Mouse (Mus musculus) left cerebral cortex, postnatal 36 days (tissue): Measurements from ENCODE around the gene Gm20604. TPM values are rescaled to one million over a fixed set of nuclear protein-coding genes. Genes with fewer than 3 reads are reported as not detected.

Experiments
- DNase-seq, 2 experiments: peaks; one replicate each; pipeline ENCODE4 v3.0.0; 2021 to 2022; ENCODE audit warnings: low spot score in 2 of 2, mixed read lengths in 1 of 2
- intact Hi-C: fragments of 180-260 bp; cut with DNase I; formaldehyde crosslinking; loops from one replicate; pipeline ENCODE4 v1.15.1; 2025
- total RNA-seq, 2 experiments: library from RNA; stranded (reverse); gene quantifications; 2 replicates each; pipeline ENCODE4 v1.2.3; 2021

Gene Gm20604
- total RNA-seq, 2 experiments from 2014 or later = 17.4 to 20.6 TPM

DNA sequence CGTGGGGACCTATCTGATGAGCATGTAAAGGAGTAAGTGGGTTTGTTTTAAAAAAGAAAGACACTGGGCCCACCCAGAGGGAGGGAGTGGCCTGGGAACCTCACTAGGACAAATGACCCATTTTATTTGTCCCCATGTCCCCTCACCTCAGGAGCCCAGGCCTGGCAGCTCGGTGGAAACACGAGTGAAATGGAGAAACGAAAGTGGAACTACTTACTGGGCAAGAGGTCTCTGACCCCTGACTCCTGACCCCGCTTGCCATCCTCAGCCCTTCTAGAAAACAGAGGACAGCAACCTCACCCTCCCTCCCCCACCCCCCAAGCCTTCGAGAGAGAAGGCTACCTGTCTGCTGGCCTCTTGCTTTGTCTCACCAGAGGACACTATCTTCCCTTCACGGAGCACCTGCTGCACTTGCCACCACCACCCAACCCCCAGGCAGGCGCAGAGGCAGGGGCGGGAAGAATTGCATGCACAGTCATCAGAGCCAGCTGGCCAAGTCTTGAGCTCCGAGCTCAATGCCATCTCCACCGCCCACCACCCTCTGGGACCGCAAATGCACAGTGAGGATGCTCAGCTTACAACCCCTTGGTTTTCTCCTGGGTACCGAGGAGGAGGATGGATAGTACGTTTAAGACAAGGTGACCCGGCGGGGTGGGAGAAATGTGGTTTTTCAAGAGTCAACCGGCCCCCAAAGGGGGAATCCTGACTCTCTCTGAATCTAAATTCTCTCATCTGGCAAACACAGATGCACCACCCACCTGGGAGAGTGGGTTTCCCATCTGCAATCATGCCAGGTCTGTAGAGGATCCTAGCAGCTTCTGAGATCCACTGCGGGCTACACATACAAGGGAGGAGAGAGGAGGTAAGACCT lies 62.9 kb downstream of the Gm20604 start:
- intact Hi-C loops = loop anchor here (5.0 kb wide), 1 partner anchor 43 kb away; no protein-coding TSS in a partner anchor
- DNase-seq = peak; percentile 83 to 89

DNA sequence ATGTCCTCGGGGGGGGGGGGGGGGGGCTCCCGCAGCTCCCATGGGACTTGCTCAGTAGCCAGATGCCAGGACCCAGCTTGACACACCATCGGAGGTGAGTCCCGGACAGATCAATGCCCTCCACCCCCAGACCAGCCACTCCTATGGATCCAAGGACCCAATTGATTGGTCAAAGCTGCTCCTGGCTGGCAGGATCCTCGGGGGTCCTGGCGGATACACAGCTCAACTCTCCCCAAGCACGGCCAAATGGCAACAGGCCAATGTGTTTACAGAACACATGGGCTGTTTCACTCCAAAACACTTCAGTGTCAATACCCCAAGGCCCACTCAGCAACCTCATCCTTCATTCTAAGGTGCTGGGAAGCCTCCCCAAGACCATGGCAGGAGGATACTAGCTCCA lies 66.7 kb downstream of the Gm20604 start:
- intact Hi-C loops = no loop called here
- DNase-seq = no peak

Other genes starting within 250 kb of the Gm20604 start
- 100 to 1,000 TPM; 168 to 185 TPM for gene Chga, start 203.7 kb downstream of the Gm20604 start, total RNA-seq
- gene Itpk1, start 53.7 kb downstream of the Gm20604 start, total RNA-seq = 10 to 100 TPM; 57.6 to 66.4 TPM
- 10 to 100 TPM; 28.9 to 30.6 TPM for gene Moap1, start 15.0 kb downstream of the Gm20604 start, total RNA-seq
- gene Tmem251, start 14.9 kb downstream of the Gm20604 start, total RNA-seq = 1 to 10 TPM; 5.4 TPM
- not detected for gene Gm28051, start 907 bp downstream of the Gm20604 start, total RNA-seq
- gene Gon7, start 869 bp downstream of the Gm20604 start, total RNA-seq = 10 to 100 TPM; 12.7 to 14.5 TPM
- 10 to 100 TPM; 33.7 to 34.0 TPM for gene Ubr7, start 705 bp downstream of the Gm20604 start, total RNA-seq
- gene Btbd7, start 119.8 kb upstream of the Gm20604 start, total RNA-seq = 10 to 100 TPM; 15.1 to 21.3 TPM
- gene Cox8c, start 140.6 kb upstream of the Gm20604 start, total RNA-seq = not detected
- gene Unc79, start 190.2 kb upstream of the Gm20604 start, total RNA-seq = 10 to 100 TPM; 42.9 to 64.5 TPM